Mouse (Mus musculus) liver, postnatal 0 days (tissue): ENCODE data around the gene Efcab11. TPM values are rescaled to one million over a fixed set of nuclear protein-coding genes. Genes with fewer than 3 reads are reported as not detected.
"Not testable (repeated sequence)": the region's sequence is repeated elsewhere in the genome, so short reads cannot be mapped to it uniquely, and the experiment has no call there.

Experiments used
- ATAC-seq: fragments of 200-750 bp; cut with Nextera tagmentation; 2 replicates; pipeline ENCODE4 v1.8.0; 2017; ENCODE audit warnings: mild to moderate bottlenecking, moderate library complexity
- DNase-seq: peaks from one replicate; pipeline ENCODE4 v3.0.0-alpha.2; 2016
- H3K27ac ChIP-seq: fragments of 300-500 bp; sonication (generic); 2 replicates; pipeline ENCODE4 v1.5.1; 2014; ENCODE audit warnings: antibody characterized with exemption, moderate library complexity, mild to moderate bottlenecking, low read depth
- H3K27me3 ChIP-seq: fragments of 300-500 bp; sonication (generic); 2 replicates; pipeline ENCODE4 v1.6.1; 2014; ENCODE audit warnings: low read length, control low read depth, mixed read lengths; ENCODE audit not compliant: insufficient read depth
- H3K36me3 ChIP-seq: fragments of 300-500 bp; sonication (generic); replicated peaks from 2 replicates; pipeline ENCODE4 v1.6.1; 2014; ENCODE audit warnings: mild to moderate bottlenecking, control low read depth, low read length, moderate library complexity, mixed read lengths; ENCODE audit not compliant: insufficient read depth
- H3K4me1 ChIP-seq: fragments of 300-500 bp; sonication (generic); 2 replicates; pipeline ENCODE4 v1.6.1; 2014; ENCODE audit warnings: antibody characterized with exemption, mild to moderate bottlenecking, control low read depth; ENCODE audit not compliant: insufficient read depth
- H3K4me2 ChIP-seq: fragments of 300-500 bp; sonication (generic); 2 replicates; pipeline ENCODE4 v1.6.1; 2014; ENCODE audit warnings: low read depth, mild to moderate bottlenecking, low read length, moderate library complexity, mixed read lengths
- H3K4me3 ChIP-seq: fragments of 300-500 bp; sonication (generic); 2 replicates; pipeline ENCODE4 v1.5.1; 2014; ENCODE audit warnings: low read depth, low read length
- H3K9ac ChIP-seq: fragments of 300-500 bp; sonication (generic); replicated peaks from 2 replicates; pipeline ENCODE4 v1.6.1; 2014; ENCODE audit warnings: mild to moderate bottlenecking, moderate library complexity
- H3K9me3 ChIP-seq: fragments of 300-500 bp; sonication (generic); 2 replicates; pipeline ENCODE4 v1.6.1; 2016; ENCODE audit warnings: mild to moderate bottlenecking, control low read depth, low read length, mixed read lengths
- CTCF ChIP-seq: sonication (generic); IDR thresholded peaks from 2 replicates; pipeline ENCODE4 v1.5.1; 2016; ENCODE audit warnings: antibody characterized with exemption, low read depth
- EP300 ChIP-seq: IDR thresholded peaks from 2 replicates; pipeline ENCODE4 v1.6.1; 2016; ENCODE audit warnings: antibody characterized with exemption, low read depth, mild to moderate bottlenecking
- WGBS: fragments of 180-500 bp; shearing (Covaris S2); extraction: QIAGEN DNeasy Blood & Tissue Kit; methylation state at CpG from one replicate; pipeline ENCODE4 v1.1.7; 2014; ENCODE audit not compliant: insufficient replicate concordance; 5-methylcytosine and 5-hydroxymethylcytosine counted together
- polyA plus RNA-seq: library from polyadenylated mRNA; unstranded; fragments of >200 nt; fragmentation: Nextera tagmentation; extraction: Ambion mirVana; gene quantifications from 2 replicates; pipeline ENCODE4 v1.2.1, GENCODE M21; 2015

The Efcab11 gene
- polyA plus RNA-seq, 1 experiment from 2014 or later: 3.3 TPM

DNA sequence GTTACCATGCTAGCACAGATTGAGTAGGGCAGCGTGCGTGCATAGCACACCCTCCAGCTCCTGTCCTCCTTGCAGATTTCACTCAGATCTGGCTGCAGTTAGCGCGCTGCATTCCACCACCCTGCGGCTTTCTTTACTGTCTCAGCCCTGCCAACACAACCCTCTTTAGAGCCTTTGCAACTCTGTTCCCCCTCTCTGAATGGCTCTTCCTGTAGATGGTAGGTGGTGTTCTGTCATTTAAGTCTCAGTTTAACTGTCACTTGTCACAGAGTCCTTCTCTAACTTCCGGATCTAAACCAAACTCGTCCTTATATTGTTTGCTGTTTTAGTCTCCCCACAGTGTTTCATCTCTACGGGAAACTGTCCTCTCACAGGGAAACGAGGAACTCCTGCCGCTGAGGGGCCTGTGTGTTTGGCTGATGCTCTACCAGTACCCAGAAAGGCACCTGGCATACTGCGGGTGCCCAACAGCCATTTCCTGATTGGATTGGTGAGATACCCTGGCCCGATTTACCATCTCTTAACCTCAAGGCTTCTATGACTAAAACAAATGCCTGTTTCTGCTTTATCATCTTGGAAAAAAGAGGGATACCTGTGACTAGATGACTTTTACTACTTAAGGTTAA is 62.8 kb downstream of the Efcab11 start:
- Histone ChIP-seq H3K4me2 (no peak overlapping the region), H3K9ac (no peak overlapping the region), H3K27me3 (no peaks in the 10 kb centered on the region), H3K9me3 (no peaks in the 10 kb centered on the region), H3K36me3 (no peaks in the 10 kb centered on the region), H3K27ac (no peak overlapping the region), H3K4me1 (no peaks in the 10 kb centered on the region), H3K4me3 (no peak overlapping the region)
- ATAC-seq: no peak
- WGBS: 61% methylated on average over 12 of the region's 12 CpGs
- TF ChIP-seq EP300 (no peak), CTCF (no peak)
- no peak for DNase-seq

DNA sequence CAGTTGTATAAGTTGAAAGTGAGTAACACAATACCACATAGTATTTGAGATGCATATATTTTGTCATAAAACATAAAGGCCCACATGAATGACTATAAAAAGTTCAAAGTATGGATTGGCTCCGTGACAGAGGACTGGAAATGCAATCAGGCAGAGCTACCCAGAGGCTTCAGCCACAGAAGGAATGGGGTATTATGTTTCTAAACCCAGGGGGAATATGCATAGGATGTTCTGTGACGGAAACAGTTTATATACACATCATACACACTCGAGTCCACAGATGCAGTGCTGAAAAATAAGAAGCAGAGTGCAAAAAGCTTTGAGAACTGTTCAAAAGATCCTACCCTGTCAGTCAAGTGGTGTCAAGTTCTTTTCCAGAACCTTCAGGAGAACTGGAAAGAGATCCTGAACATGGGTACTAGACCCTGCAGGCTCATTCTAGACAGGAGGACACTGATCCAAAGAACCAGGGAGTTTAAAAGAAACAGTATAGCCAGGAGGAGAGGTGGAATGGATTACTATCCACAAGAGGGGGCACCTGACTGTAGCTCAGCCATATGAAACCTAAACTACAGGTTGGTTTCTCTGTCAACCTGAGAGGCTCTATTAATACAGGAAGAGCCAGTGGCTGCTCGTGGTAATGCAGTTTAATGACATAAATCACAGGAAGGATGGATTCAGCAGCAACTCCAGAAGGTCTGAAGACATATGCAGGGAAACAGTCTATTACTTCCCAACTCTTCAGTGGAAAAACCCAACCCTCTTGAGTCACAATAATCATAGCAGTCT is 64.9 kb downstream of the Efcab11 start:
- Histone ChIP-seq H3K27me3 (no peaks in the 10 kb centered on the region), H3K9me3 (no peaks in the 10 kb centered on the region), H3K4me1 (no peaks in the 10 kb centered on the region; the same call in 1 of the 2 replicates), H3K9ac (no peak overlapping the region), H3K4me2 (no peak overlapping the region), H3K27ac (no peak overlapping the region), H3K4me3 (no peak overlapping the region), H3K36me3 (no peaks in the 10 kb centered on the region)
- WGBS: 63% methylated on average over 4 of the region's 4 CpGs
- DNase-seq: no peak
- ATAC-seq: peak; percentile 33; the same call in 1 of the 2 replicates
- TF ChIP-seq EP300: no peak
- peak; percentile 48 for TF ChIP-seq CTCF

DNA sequence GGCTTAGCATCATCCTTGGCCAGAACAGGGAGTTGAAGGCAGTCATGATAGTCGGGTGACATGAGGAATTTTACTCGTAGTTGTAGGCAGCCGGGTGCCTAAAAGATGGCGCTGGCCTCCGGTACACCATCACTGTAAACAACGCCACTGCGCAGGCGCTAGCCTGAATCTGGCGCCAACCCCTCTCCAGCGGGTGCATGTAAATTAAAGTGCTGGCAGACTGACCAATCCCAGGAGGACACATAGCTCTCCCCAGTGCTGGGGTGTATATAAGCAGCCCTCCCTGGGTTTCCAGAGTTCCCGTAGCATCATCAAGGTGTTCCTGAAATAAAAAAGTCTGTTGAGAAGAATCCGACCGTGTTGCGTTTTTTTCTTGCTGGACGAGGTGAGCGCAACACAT is 66.2 kb downstream of the Efcab11 start:
- H3K9me3 ChIP-seq: not testable (repeated sequence)
- WGBS: 93% methylated on average over 16 of the region's 16 CpGs

DNA sequence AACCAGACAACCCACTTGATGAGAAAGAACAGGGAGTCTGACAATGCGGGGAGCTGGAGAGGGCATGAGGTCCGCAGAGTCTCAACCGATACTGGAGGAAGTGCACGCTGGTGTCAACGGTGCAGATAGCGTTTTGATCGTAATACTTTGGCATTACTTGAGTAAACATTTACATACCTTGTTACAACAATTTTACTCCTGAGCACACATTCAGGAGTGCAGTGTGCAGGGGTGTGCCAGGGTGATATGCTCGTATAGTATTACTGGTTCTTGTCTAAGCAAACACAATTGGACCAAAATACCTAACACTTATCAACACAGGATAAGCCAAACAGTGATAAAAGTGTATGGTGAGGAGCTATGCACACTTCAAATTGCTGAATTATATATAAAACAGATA is 69.0 kb downstream of the Efcab11 start:
- H3K36me3 ChIP-seq: no peaks in the 10 kb centered on the region
- DNase-seq (no peak), ATAC-seq (no peak)
- H3K4me3 ChIP-seq: no peak overlapping the region
- no peak overlapping the region for H3K27ac ChIP-seq
- H3K4me1 ChIP-seq: no peaks in the 10 kb centered on the region; the same call in 1 of the 2 replicates
- no peak for TF ChIP-seq EP300
- TF ChIP-seq CTCF: no peak
- 73% methylated on average over 8 of the region's 8 CpGs for WGBS
- no peaks in the 10 kb centered on the region for H3K27me3 ChIP-seq
- no peak overlapping the region for H3K4me2 ChIP-seq
- no peaks in the 10 kb centered on the region for H3K9me3 ChIP-seq
- H3K9ac ChIP-seq: no peak overlapping the region

More for the DNA sequence above, 66.2 kb downstream of the Efcab11 start:
- not testable (repeated sequence) for H3K4me1 ChIP-seq, ATAC-seq, H3K27ac ChIP-seq, H3K9ac ChIP-seq, H3K4me2 ChIP-seq, H3K27me3 ChIP-seq, H3K36me3 ChIP-seq, H3K4me3 ChIP-seq, DNase-seq

DNA sequence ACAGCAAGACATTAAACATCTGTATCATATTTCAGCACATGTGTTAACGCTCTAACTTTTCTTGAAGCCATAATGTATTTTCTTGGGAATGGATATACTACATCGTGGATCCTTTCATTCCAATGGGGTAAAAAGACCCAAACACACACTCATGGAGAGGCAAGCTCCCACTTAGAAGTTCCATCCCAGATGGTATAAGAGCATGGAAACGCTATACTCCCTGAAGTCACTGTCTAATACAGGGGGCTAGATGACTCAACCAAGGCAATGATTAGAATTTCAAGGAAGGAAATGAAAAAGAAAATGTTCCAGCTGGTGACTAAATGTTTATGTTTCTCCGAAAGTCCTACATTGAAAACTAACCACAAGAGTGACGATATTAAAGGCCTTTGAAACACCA is 76.3 kb downstream of the Efcab11 start:
- Histone ChIP-seq H3K4me3 (no peak overlapping the region), H3K27ac (no peak overlapping the region), H3K27me3 (no peaks in the 10 kb centered on the region), H3K4me2 (no peak overlapping the region), H3K9ac (no peak overlapping the region), H3K9me3 (no peaks in the 10 kb centered on the region), H3K4me1 (no peaks in the 10 kb centered on the region), H3K36me3 (no peaks in the 10 kb centered on the region)
- no peak for ATAC-seq
- 87% methylated on average over 5 of the region's 5 CpGs for WGBS
- no peak for TF ChIP-seq CTCF
- TF ChIP-seq EP300: no peak
- DNase-seq: no peak

DNA sequence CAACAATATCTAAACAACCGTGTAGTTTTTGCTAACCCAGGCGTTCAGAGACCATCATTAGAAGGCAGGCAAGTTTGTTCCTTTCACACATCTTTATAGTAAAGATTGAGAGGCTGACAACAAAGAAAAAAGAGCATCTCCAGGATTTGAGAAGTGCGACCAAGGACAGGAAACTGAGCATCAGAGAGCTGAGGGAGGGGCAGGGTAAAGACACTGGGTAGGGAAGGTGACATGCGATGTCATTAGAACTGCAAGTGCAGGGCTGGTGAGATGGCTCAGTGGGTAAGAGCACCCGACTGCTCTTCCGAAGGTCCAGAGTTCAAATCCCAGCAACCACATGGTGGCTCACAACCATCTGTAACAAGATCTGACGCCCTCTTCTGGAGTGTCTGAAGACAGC is 77.5 kb downstream of the Efcab11 start:
- H3K9ac ChIP-seq, ATAC-seq, DNase-seq, H3K4me3 ChIP-seq, H3K4me1 ChIP-seq, H3K36me3 ChIP-seq, H3K4me2 ChIP-seq, H3K27me3 ChIP-seq, H3K27ac ChIP-seq, H3K9me3 ChIP-seq: not testable (repeated sequence)
- 88% methylated on average over 7 of the region's 7 CpGs for WGBS
